8 mouse cellular contexts compared by ENCODE assay signal in the genomic region with DNA sequence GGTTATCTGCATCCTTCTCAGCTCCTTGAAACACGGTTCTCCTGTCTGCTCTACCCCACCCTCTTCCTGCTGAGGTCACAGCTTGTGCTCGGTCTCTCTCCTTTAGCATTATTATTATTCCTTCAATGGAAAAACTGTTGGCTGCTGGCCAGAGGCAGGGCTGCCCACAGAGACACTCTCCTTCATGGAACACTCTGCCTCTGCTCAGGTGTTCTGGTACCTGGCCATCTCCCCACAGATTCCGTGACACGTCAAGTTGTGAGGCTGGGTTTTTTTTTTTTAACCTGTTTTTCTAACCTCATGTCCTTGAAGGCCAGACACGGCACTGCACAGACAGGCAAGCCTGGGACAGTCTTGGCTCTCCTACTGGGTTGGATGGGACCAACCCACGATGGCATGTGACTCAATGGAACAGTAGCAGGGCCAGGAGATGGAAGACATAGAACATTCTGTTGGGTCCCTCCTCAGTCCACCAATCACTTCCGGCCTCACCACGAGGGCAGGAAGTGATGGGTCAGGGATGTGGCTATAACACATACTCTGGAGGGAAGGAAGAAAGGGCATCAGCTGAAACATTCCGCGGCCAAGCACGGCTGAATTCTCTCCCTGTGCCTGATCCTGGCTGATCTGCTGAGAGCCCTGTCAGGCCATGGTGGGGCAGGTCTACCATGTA. TPM values are rescaled to one million over a fixed set of nuclear protein-coding genes. Genes with fewer than 3 reads are reported as not detected.
DNase-seq lines count a peak whose midpoint lies in the region; ATAC-seq lines count a peak whose summit lies in the region.

No protein-coding gene starts in this region.

- H3K4me3 ChIP-seq in kidney, embryonic 14.5 days (ENCODE audit: low read length) = no peak overlapping the region
- 0 out of 2 replicates have a peak overlapping the region, but pooled peaks have one; percentile 0 for H3K4me3 ChIP-seq in heart, embryonic 12.5 days

- no peaks in the 10 kb centered on the region for H3K9me3 ChIP-seq in kidney, embryonic 14.5 days (ENCODE audit: control insufficient read depth, low read length)
- H3K9me3 ChIP-seq in heart, embryonic 12.5 days (replicated peaks) = no peaks in the 10 kb centered on the region

- H3K36me3 ChIP-seq in kidney, embryonic 14.5 days (ENCODE audit: control insufficient read depth, insufficient read depth, low read length) = peaks cover 5% of the 10 kb centered on the region
- H3K36me3 ChIP-seq in heart, embryonic 12.5 days = no peaks in the 10 kb centered on the region

- no peak overlapping the region; the same call in 1 of the 2 replicates for H3K27ac ChIP-seq in kidney, embryonic 14.5 days (ENCODE audit: low read depth, low read length)
- peak overlapping the region; percentile 40 for H3K27ac ChIP-seq in heart, embryonic 12.5 days (ENCODE audit: poor library complexity, severe bottlenecking)

- no peak overlapping the region; the same call in 1 of the 2 replicates for H3K9ac ChIP-seq in kidney, embryonic 14.5 days (ENCODE audit: low read depth, low read length)
- no peak overlapping the region for H3K9ac ChIP-seq in heart, embryonic 12.5 days

- ATAC-seq in kidney, embryonic 14.5 days (ENCODE audit: low FRiP score, low TSS enrichment) = no peak
- no peak for ATAC-seq in heart, embryonic 12.5 days (ENCODE audit: insufficient number of reproducible peaks, low FRiP score)

- H3K4me1 ChIP-seq in kidney, embryonic 14.5 days (ENCODE audit: control insufficient read depth, insufficient read depth, low read length) = peaks cover 76% of the 10 kb centered on the region
- peaks cover 82% of the 10 kb centered on the region for H3K4me1 ChIP-seq in heart, embryonic 12.5 days (replicated peaks)

- H3K27me3 ChIP-seq in kidney, embryonic 14.5 days (ENCODE audit: control insufficient read depth, insufficient read depth, low read length) = no peaks in the 10 kb centered on the region
- peaks cover 13% of the 10 kb centered on the region for H3K27me3 ChIP-seq in heart, embryonic 12.5 days (replicated peaks)

- WGBS in kidney, embryonic 14.5 days = 65% methylated on average over 11 of the region's 11 CpGs
- WGBS in heart, embryonic 12.5 days = 51% methylated on average over 11 of the region's 11 CpGs

- peak; percentile 57 for DNase-seq in kidney, adult 11 months
- DNase-seq in kidney, postnatal 25 days = peak; percentile 75 to 77
- DNase-seq in naive thymus-derived CD4-positive, alpha-beta T cell, adult 2 months (ENCODE audit: low read depth) = peak; percentile 62
- DNase-seq in right cerebral cortex, postnatal 4 days = no peak
- no peak for DNase-seq in cerebellum, adult 9-10 months
- DNase-seq in adrenal gland, adult 8-10 months = no peak

- no peak overlapping the region for H3K4me2 ChIP-seq in kidney, embryonic 14.5 days (replicated peaks; ENCODE audit: low read depth, low read length)
- peak overlapping the region; percentile 69 for H3K4me2 ChIP-seq in heart, embryonic 12.5 days

RNA-seq across cellular contexts. Expression of a gene that starts 18.5 kb away (rescaled TPM):
- 33.4 and 45.1 TPM in 2 replicates for polyA plus RNA-seq in kidney, embryonic 14.5 days (2014; fragmentation: Nextera tagmentation; extraction: Ambion mirVana)
- 20.4 TPM in 2 replicates for polyA plus RNA-seq in heart, embryonic 12.5 days (2016; fragmentation: Nextera tagmentation; extraction: Ambion mirVana)
- 10 to 100 TPM; 23.7 to 32.6 (median 28.4) TPM for total RNA-seq in adrenal gland, adult 8-10 months (2022)

RNA-seq across cellular contexts. Expression of a gene that starts 53.0 kb away (rescaled TPM):
- polyA plus RNA-seq in kidney, embryonic 14.5 days (2014; fragmentation: Nextera tagmentation; extraction: Ambion mirVana) = 18.9 and 43.9 TPM in 2 replicates
- polyA plus RNA-seq in heart, embryonic 12.5 days (2016; fragmentation: Nextera tagmentation; extraction: Ambion mirVana) = 22.6 and 24.5 TPM in 2 replicates
- 10 to 100 TPM; 62.3 to 73.6 (median 67.1) TPM for total RNA-seq in adrenal gland, adult 8-10 months (2022)

Comparison
In these comparisons a context has a peak if more than half of its experiments do, and no peak if none do; other contexts are left out.
1. DNase-seq: peak in kidney, adult 11 months (single experiment), kidney, postnatal 25 days (2 of 2) and naive thymus-derived CD4-positive, alpha-beta T cell, adult 2 months (single experiment); none in right cerebral cortex, postnatal 4 days (single experiment), cerebellum, adult 9-10 months (single experiment) and adrenal gland, adult 8-10 months (single experiment).